Mouse (Mus musculus) kidney, embryonic 15.5 days (tissue): ENCODE data around the gene Tmem179. TPM values are rescaled to one million over a fixed set of nuclear protein-coding genes. Genes with fewer than 3 reads are reported as not detected.
A peak's percentile ranks its signal among the peaks of the same experiment; 100 is the strongest.

Source experiments
- ATAC-seq: fragments of 200-750 bp; cut with Nextera tagmentation; replicated peaks from 2 replicates; pipeline ENCODE4 v1.8.0; 2017; ENCODE audit warnings: moderate TSS enrichment; ENCODE audit not compliant: low FRiP score
- H3K27ac ChIP-seq: fragments of 300-500 bp; sonication (generic); 2 replicates; pipeline ENCODE4 v1.5.1; 2015; ENCODE audit warnings: mild to moderate bottlenecking, inconsistent platforms
- H3K27me3 ChIP-seq: fragments of 300-500 bp; sonication (generic); 2 replicates; pipeline ENCODE4 v1.6.1; 2015; ENCODE audit warnings: inconsistent platforms
- H3K36me3 ChIP-seq: fragments of 300-500 bp; sonication (generic); 2 replicates; pipeline ENCODE4 v1.6.1; 2015; ENCODE audit warnings: inconsistent platforms
- H3K4me1 ChIP-seq: fragments of 300-500 bp; sonication (generic); 2 replicates; pipeline ENCODE4 v1.6.1; 2015; ENCODE audit warnings: inconsistent platforms
- H3K4me2 ChIP-seq: fragments of 300-500 bp; sonication (generic); 2 replicates; pipeline ENCODE4 v1.6.1; 2015; ENCODE audit warnings: moderate library complexity, mild to moderate bottlenecking, inconsistent platforms
- H3K4me3 ChIP-seq: fragments of 300-500 bp; sonication (generic); replicated peaks from 2 replicates; pipeline ENCODE4 v1.5.1; 2015; ENCODE audit warnings: mild to moderate bottlenecking, inconsistent platforms
- H3K9ac ChIP-seq: fragments of 300-500 bp; sonication (generic); 2 replicates; pipeline ENCODE4 v1.6.1; 2015; ENCODE audit warnings: mild to moderate bottlenecking, inconsistent platforms
- H3K9me3 ChIP-seq: fragments of 300-500 bp; sonication (generic); replicated peaks from 2 replicates; pipeline ENCODE4 v1.6.1; 2016; ENCODE audit warnings: inconsistent platforms
- WGBS: fragments of 180-500 bp; shearing (Covaris S2); methylation state at CpG from one replicate; pipeline ENCODE4 v1.1.7; 2015; ENCODE audit warnings: mixed read lengths; 5-methylcytosine and 5-hydroxymethylcytosine counted together
- polyA plus RNA-seq: library from polyadenylated mRNA; unstranded; fragments of >200 nt; fragmentation: Nextera tagmentation; extraction: Ambion mirVana; gene quantifications from 2 replicates; pipeline ENCODE4 v1.2.1, GENCODE M21; 2015

Tmem179 gene
- polyA plus RNA-seq, result 0.66 and 0.92 TPM in 2 replicates

- peak; percentile 58; the same call in 1 of the 2 replicates for ATAC-seq
- Histone ChIP-seq H3K4me2 (peak within 1 kb of the TSS; percentile 30; the same call in 1 of the 2 replicates), H3K27ac (peak within 1 kb of the TSS; percentile 27; the same call in 1 of the 2 replicates), H3K9me3 (no peaks in the 10 kb centered on the region), H3K4me3 (no peak within 1 kb of the TSS), H3K27me3 (peaks cover 18% of the 10 kb centered on the region), H3K4me1 (peaks cover 21% of the 10 kb centered on the region), H3K9ac (no peak within 1 kb of the TSS), H3K36me3 (no peaks in the 10 kb centered on the region)
- 11% methylated on average over 14 of the region's 14 CpGs for WGBS
Observed at GRCm38 (mm10) chr12:112516697-112517337, at the start of gene Tmem179. Gene Tmem179 (minus strand): TSS chr12:112516747.

- Histone ChIP-seq H3K4me3 (no peak overlapping the region), H3K27ac (no peak overlapping the region), H3K4me2 (no peak overlapping the region), H3K4me1 (peaks cover 6% of the 10 kb centered on the region; the same call in 1 of the 2 replicates), H3K27me3 (no peaks in the 10 kb centered on the region), H3K36me3 (no peaks in the 10 kb centered on the region), H3K9ac (no peak overlapping the region), H3K9me3 (no peaks in the 10 kb centered on the region)
- ATAC-seq, result no peak
- 89% methylated on average over 6 of the region's 6 CpGs for WGBS
Observed at GRCm38 (mm10) chr12:112563011-112563410, 46.5 kb upstream of the Tmem179 start.

GRCm38 (mm10) chr12:112562462-112562861 is 45.9 kb upstream of the Tmem179 start:
- Histone ChIP-seq H3K4me2 (no peak overlapping the region), H3K27me3 (no peaks in the 10 kb centered on the region), H3K4me3 (no peak overlapping the region), H3K9me3 (no peaks in the 10 kb centered on the region), H3K9ac (no peak overlapping the region), H3K4me1 (peaks cover 6% of the 10 kb centered on the region; the same call in 1 of the 2 replicates), H3K36me3 (no peaks in the 10 kb centered on the region), H3K27ac (no peak overlapping the region)
- no peak for ATAC-seq
- WGBS, result 67% methylated on average over 5 of the region's 5 CpGs

- no peak overlapping the region for H3K9ac ChIP-seq
- H3K4me1 ChIP-seq, result peaks cover 6% of the 10 kb centered on the region; the same call in 1 of the 2 replicates
- no peak overlapping the region for H3K4me3 ChIP-seq
- no peaks in the 10 kb centered on the region for H3K27me3 ChIP-seq
- 72% methylated on average over 3 of the region's 3 CpGs for WGBS
- no peaks in the 10 kb centered on the region for H3K9me3 ChIP-seq
- no peak for ATAC-seq
- no peak overlapping the region for H3K27ac ChIP-seq
- H3K36me3 ChIP-seq, result no peaks in the 10 kb centered on the region
- H3K4me2 ChIP-seq, result no peak overlapping the region
Observed at GRCm38 (mm10) chr12:112561163-112561562, 44.6 kb upstream of the Tmem179 start.

- H3K9me3 ChIP-seq, result no peaks in the 10 kb centered on the region
- 0 out of 2 replicates have a peak, but pooled peaks have one; percentile 20 for ATAC-seq
Observed at GRCm38 (mm10) chr12:112560176-112560797, 43.7 kb upstream of the Tmem179 start.

GRCm38 (mm10) chr12:112559671-112560070 is 43.1 kb upstream of the Tmem179 start:
- 72% methylated on average over 6 of the region's 6 CpGs for WGBS
- no peaks in the 10 kb centered on the region for H3K27me3 ChIP-seq
- no peak overlapping the region for H3K27ac ChIP-seq
- no peak overlapping the region for H3K4me3 ChIP-seq
- peaks cover 14% of the 10 kb centered on the region for H3K4me1 ChIP-seq
- no peak overlapping the region for H3K4me2 ChIP-seq
- no peaks in the 10 kb centered on the region for H3K36me3 ChIP-seq
- no peak for ATAC-seq
- no peak overlapping the region for H3K9ac ChIP-seq
- H3K9me3 ChIP-seq, result no peaks in the 10 kb centered on the region

More at GRCm38 (mm10) chr12:112560176-112560797, 43.7 kb upstream of the Tmem179 start:
- H3K27ac ChIP-seq, result no peak overlapping the region
- H3K4me2 ChIP-seq, result no peak overlapping the region
- peaks cover 9% of the 10 kb centered on the region; the same call in 1 of the 2 replicates for H3K4me1 ChIP-seq
- no peaks in the 10 kb centered on the region for H3K36me3 ChIP-seq
- H3K27me3 ChIP-seq, result no peaks in the 10 kb centered on the region
- H3K4me3 ChIP-seq, result no peak overlapping the region
- H3K9ac ChIP-seq, result no peak overlapping the region
- WGBS, result 55% methylated on average over 5 of the region's 5 CpGs

GRCm38 (mm10) chr12:112559231-112559630 is 42.7 kb upstream of the Tmem179 start:
- Histone ChIP-seq H3K4me2 (no peak overlapping the region), H3K27ac (no peak overlapping the region), H3K4me3 (no peak overlapping the region), H3K36me3 (no peaks in the 10 kb centered on the region), H3K9me3 (no peaks in the 10 kb centered on the region), H3K9ac (no peak overlapping the region), H3K4me1 (peaks cover 18% of the 10 kb centered on the region), H3K27me3 (no peaks in the 10 kb centered on the region)
- ATAC-seq, result no peak
- 52% methylated on average over 3 of the region's 3 CpGs for WGBS

- no peak overlapping the region for H3K4me3 ChIP-seq
- peaks cover 5% of the 10 kb centered on the region for H3K27me3 ChIP-seq
- no peaks in the 10 kb centered on the region for H3K36me3 ChIP-seq
- 88% methylated on average over 5 of the region's 5 CpGs for WGBS
- ATAC-seq, result no peak
- H3K9ac ChIP-seq, result no peak overlapping the region
- no peak overlapping the region for H3K4me2 ChIP-seq
- H3K4me1 ChIP-seq, result peaks cover 20% of the 10 kb centered on the region
- H3K9me3 ChIP-seq, result no peaks in the 10 kb centered on the region
- H3K27ac ChIP-seq, result no peak overlapping the region
Observed at GRCm38 (mm10) chr12:112557219-112557618, 40.7 kb upstream of the Tmem179 start.

GRCm38 (mm10) chr12:112556531-112557060 is 40.0 kb upstream of the Tmem179 start:
- no peak overlapping the region for H3K4me3 ChIP-seq
- H3K4me2 ChIP-seq, result no peak overlapping the region
- H3K9me3 ChIP-seq, result no peaks in the 10 kb centered on the region
- WGBS, result 71% methylated on average over 9 of the region's 9 CpGs
- H3K27me3 ChIP-seq, result peaks cover 5% of the 10 kb centered on the region
- no peak overlapping the region for H3K27ac ChIP-seq
- no peaks in the 10 kb centered on the region for H3K36me3 ChIP-seq
- peaks cover 20% of the 10 kb centered on the region for H3K4me1 ChIP-seq
- no peak overlapping the region for H3K9ac ChIP-seq
- ATAC-seq, result no peak

- Histone ChIP-seq H3K4me1 (peaks cover 14% of the 10 kb centered on the region), H3K9me3 (no peaks in the 10 kb centered on the region), H3K4me3 (no peak overlapping the region), H3K36me3 (no peaks in the 10 kb centered on the region), H3K27ac (no peak overlapping the region), H3K27me3 (peaks cover 5% of the 10 kb centered on the region), H3K9ac (no peak overlapping the region), H3K4me2 (no peak overlapping the region)
- 18% methylated on average over 12 of the region's 12 CpGs for WGBS
- peak; percentile 84 for ATAC-seq
Observed at GRCm38 (mm10) chr12:112554900-112555299, 38.4 kb upstream of the Tmem179 start.

- Histone ChIP-seq H3K4me1 (peaks cover 14% of the 10 kb centered on the region), H3K36me3 (no peaks in the 10 kb centered on the region), H3K9ac (no peak overlapping the region), H3K27ac (no peak overlapping the region), H3K9me3 (no peaks in the 10 kb centered on the region), H3K4me2 (no peak overlapping the region), H3K4me3 (no peak overlapping the region), H3K27me3 (peaks cover 5% of the 10 kb centered on the region)
- ATAC-seq, result no peak
- 59% methylated on average over 5 of the region's 5 CpGs for WGBS
Observed at GRCm38 (mm10) chr12:112552520-112552919, 36.0 kb upstream of the Tmem179 start.

- Histone ChIP-seq H3K27ac (no peak overlapping the region), H3K36me3 (no peaks in the 10 kb centered on the region), H3K27me3 (peaks cover 5% of the 10 kb centered on the region), H3K4me3 (no peak overlapping the region), H3K9me3 (no peaks in the 10 kb centered on the region), H3K4me2 (no peak overlapping the region), H3K9ac (no peak overlapping the region), H3K4me1 (peaks cover 14% of the 10 kb centered on the region)
- WGBS, result 14% methylated on average over 13 of the region's 13 CpGs
- ATAC-seq, result 0 out of 2 replicates have a peak, but pooled peaks have one; percentile 22
Observed at GRCm38 (mm10) chr12:112551861-112552375, 35.4 kb upstream of the Tmem179 start.
